Mouse (Mus musculus): ENCODE results near the gene Dppa2. TPM values are rescaled to one million over a fixed set of nuclear protein-coding genes. Genes with fewer than 3 reads are reported as not detected.

Dppa2 gene
- polyA plus RNA-seq, 1 experiment from 2014 or later = not detected

- ATAC-seq (ENCODE audit: low FRiP score) = 0 out of 2 replicates have a peak, but pooled peaks have one; percentile 17
These were observed 23.2 kb downstream of the Dppa2 start for GRCm38 (mm10) chr16:48326903-48327302.

GRCm38 (mm10) chr16:48328420-48328819 is 24.7 kb downstream of the Dppa2 start:
- DNase-seq (ENCODE audit: low spot score) (no peak), ATAC-seq (ENCODE audit: low FRiP score) (no peak)
- H3K36me3 ChIP-seq (replicated peaks; ENCODE audit: control insufficient read depth, insufficient read depth) = no peaks in the 10 kb centered on the region
- H3K9ac ChIP-seq = no peak overlapping the region
- WGBS = 97% methylated on average over 2 of the region's 2 CpGs
- no peak overlapping the region for H3K4me3 ChIP-seq (replicated peaks; ENCODE audit: low read length)
- H3K9me3 ChIP-seq (ENCODE audit: control insufficient read depth, low read length) = no peaks in the 10 kb centered on the region
- no peak overlapping the region for H3K4me2 ChIP-seq (replicated peaks)
- no peaks in the 10 kb centered on the region for H3K4me1 ChIP-seq (replicated peaks; ENCODE audit: control insufficient read depth, insufficient read depth, low read length)
- no peaks in the 10 kb centered on the region for H3K27me3 ChIP-seq (ENCODE audit: control insufficient read depth, insufficient read depth, low read length)
- H3K27ac ChIP-seq = no peak overlapping the region

More at GRCm38 (mm10) chr16:48326903-48327302, 23.2 kb downstream of the Dppa2 start:
- H3K27me3 ChIP-seq (ENCODE audit: control insufficient read depth, insufficient read depth, low read length) = no peaks in the 10 kb centered on the region
- H3K36me3 ChIP-seq (replicated peaks; ENCODE audit: control insufficient read depth, insufficient read depth) = no peaks in the 10 kb centered on the region
- no peak overlapping the region for H3K27ac ChIP-seq
- H3K4me1 ChIP-seq (replicated peaks; ENCODE audit: control insufficient read depth, insufficient read depth, low read length) = no peaks in the 10 kb centered on the region
- DNase-seq (ENCODE audit: low spot score) = no peak
- 54% methylated on average over 5 of the region's 5 CpGs for WGBS
- no peak overlapping the region for H3K9ac ChIP-seq
- no peaks in the 10 kb centered on the region for H3K9me3 ChIP-seq (ENCODE audit: control insufficient read depth, low read length)
- H3K4me2 ChIP-seq (replicated peaks) = no peak overlapping the region
- no peak overlapping the region for H3K4me3 ChIP-seq (replicated peaks; ENCODE audit: low read length)

- H3K36me3 ChIP-seq (replicated peaks; ENCODE audit: control insufficient read depth, insufficient read depth) = no peaks in the 10 kb centered on the region
- H3K4me1 ChIP-seq (replicated peaks; ENCODE audit: control insufficient read depth, insufficient read depth, low read length) = no peaks in the 10 kb centered on the region
- no peak for DNase-seq (ENCODE audit: low spot score)
- no peak for ATAC-seq (ENCODE audit: low FRiP score)
- no peak overlapping the region for H3K9ac ChIP-seq
- H3K9me3 ChIP-seq (ENCODE audit: control insufficient read depth, low read length) = no peaks in the 10 kb centered on the region
- no peaks in the 10 kb centered on the region for H3K27me3 ChIP-seq (ENCODE audit: control insufficient read depth, insufficient read depth, low read length)
- 84% methylated on average over 3 of the region's 3 CpGs for WGBS
- H3K4me2 ChIP-seq (replicated peaks) = no peak overlapping the region
- H3K27ac ChIP-seq = no peak overlapping the region
- H3K4me3 ChIP-seq (replicated peaks; ENCODE audit: low read length) = no peak overlapping the region
These were observed 28.1 kb downstream of the Dppa2 start for GRCm38 (mm10) chr16:48331822-48332221.

- Histone ChIP-seq H3K9me3 (ENCODE audit: control insufficient read depth, low read length) (no peaks in the 10 kb centered on the region), H3K4me3 (replicated peaks; ENCODE audit: low read length) (no peak overlapping the region), H3K9ac (no peak overlapping the region), H3K27me3 (ENCODE audit: control insufficient read depth, insufficient read depth, low read length) (no peaks in the 10 kb centered on the region), H3K4me2 (replicated peaks) (no peak overlapping the region), H3K27ac (no peak overlapping the region), H3K36me3 (replicated peaks; ENCODE audit: control insufficient read depth, insufficient read depth) (no peaks in the 10 kb centered on the region), H3K4me1 (replicated peaks; ENCODE audit: control insufficient read depth, insufficient read depth, low read length) (no peaks in the 10 kb centered on the region)
- 89% methylated on average over 4 of the region's 4 CpGs for WGBS
- DNase-seq (ENCODE audit: low spot score) = no peak
- ATAC-seq (ENCODE audit: low FRiP score) = no peak
These were observed 31.6 kb downstream of the Dppa2 start for GRCm38 (mm10) chr16:48335326-48335725.

- no peak overlapping the region for H3K4me2 ChIP-seq (replicated peaks)
- H3K4me3 ChIP-seq (replicated peaks; ENCODE audit: low read length) = no peak overlapping the region
- H3K4me1 ChIP-seq (replicated peaks; ENCODE audit: control insufficient read depth, insufficient read depth, low read length) = no peaks in the 10 kb centered on the region
- 92% methylated on average over 2 of the region's 2 CpGs for WGBS
- H3K9me3 ChIP-seq (ENCODE audit: control insufficient read depth, low read length) = peaks cover 6% of the 10 kb centered on the region; the same call in 1 of the 2 replicates
- no peak overlapping the region for H3K27ac ChIP-seq
- ATAC-seq (ENCODE audit: low FRiP score) = no peak
- no peaks in the 10 kb centered on the region for H3K27me3 ChIP-seq (ENCODE audit: control insufficient read depth, insufficient read depth, low read length)
- DNase-seq (ENCODE audit: low spot score) = no peak
- H3K36me3 ChIP-seq (replicated peaks; ENCODE audit: control insufficient read depth, insufficient read depth) = no peaks in the 10 kb centered on the region
- no peak overlapping the region for H3K9ac ChIP-seq
These were observed 40.5 kb downstream of the Dppa2 start for GRCm38 (mm10) chr16:48344193-48344592.

GRCm38 (mm10) chr16:48347246-48347645 is 43.5 kb downstream of the Dppa2 start:
- ATAC-seq (ENCODE audit: low FRiP score) = no peak
- no peak overlapping the region for H3K4me3 ChIP-seq (replicated peaks; ENCODE audit: low read length)
- no peaks in the 10 kb centered on the region for H3K36me3 ChIP-seq (replicated peaks; ENCODE audit: control insufficient read depth, insufficient read depth)
- no peak overlapping the region for H3K27ac ChIP-seq
- no peaks in the 10 kb centered on the region for H3K27me3 ChIP-seq (ENCODE audit: control insufficient read depth, insufficient read depth, low read length)
- no peaks in the 10 kb centered on the region for H3K4me1 ChIP-seq (replicated peaks; ENCODE audit: control insufficient read depth, insufficient read depth, low read length)
- H3K9me3 ChIP-seq (ENCODE audit: control insufficient read depth, low read length) = peaks cover 6% of the 10 kb centered on the region; the same call in 1 of the 2 replicates
- WGBS = 76% methylated on average over 1 of the region's 1 CpGs
- no peak overlapping the region for H3K4me2 ChIP-seq (replicated peaks)
- DNase-seq (ENCODE audit: low spot score) = peak; percentile 30
- no peak overlapping the region for H3K9ac ChIP-seq

GRCm38 (mm10) chr16:48355716-48356115 is 52.0 kb downstream of the Dppa2 start:
- no peak for ATAC-seq (ENCODE audit: low FRiP score)
- 85% methylated on average over 5 of the region's 5 CpGs for WGBS
- Histone ChIP-seq H3K36me3 (replicated peaks; ENCODE audit: control insufficient read depth, insufficient read depth) (no peaks in the 10 kb centered on the region), H3K4me2 (replicated peaks) (no peak overlapping the region), H3K9me3 (ENCODE audit: control insufficient read depth, low read length) (no peaks in the 10 kb centered on the region), H3K27ac (no peak overlapping the region), H3K27me3 (ENCODE audit: control insufficient read depth, insufficient read depth, low read length) (no peaks in the 10 kb centered on the region), H3K4me1 (replicated peaks; ENCODE audit: control insufficient read depth, insufficient read depth, low read length) (no peaks in the 10 kb centered on the region), H3K9ac (no peak overlapping the region), H3K4me3 (replicated peaks; ENCODE audit: low read length) (no peak overlapping the region)
- no peak for DNase-seq (ENCODE audit: low spot score)

- no peak overlapping the region for H3K4me2 ChIP-seq (replicated peaks)
- no peaks in the 10 kb centered on the region for H3K4me1 ChIP-seq (replicated peaks; ENCODE audit: control insufficient read depth, insufficient read depth, low read length)
- no peak for ATAC-seq (ENCODE audit: low FRiP score)
- no peaks in the 10 kb centered on the region for H3K27me3 ChIP-seq (ENCODE audit: control insufficient read depth, insufficient read depth, low read length)
- DNase-seq (ENCODE audit: low spot score) = no peak
- no peaks in the 10 kb centered on the region for H3K9me3 ChIP-seq (ENCODE audit: control insufficient read depth, low read length)
- 100% methylated on average over 1 of the region's 1 CpGs for WGBS
- H3K27ac ChIP-seq = no peak overlapping the region
- no peak overlapping the region for H3K9ac ChIP-seq
- H3K36me3 ChIP-seq (replicated peaks; ENCODE audit: control insufficient read depth, insufficient read depth) = no peaks in the 10 kb centered on the region
- no peak overlapping the region for H3K4me3 ChIP-seq (replicated peaks; ENCODE audit: low read length)
These were observed 52.7 kb downstream of the Dppa2 start for GRCm38 (mm10) chr16:48356417-48356816.

GRCm38 (mm10) chr16:48360887-48361286 is 57.2 kb downstream of the Dppa2 start:
- 90% methylated on average over 12 of the region's 12 CpGs for WGBS
- no peak for DNase-seq (ENCODE audit: low spot score)
- Histone ChIP-seq H3K36me3 (replicated peaks; ENCODE audit: control insufficient read depth, insufficient read depth) (no peaks in the 10 kb centered on the region), H3K27ac (no peak overlapping the region), H3K27me3 (ENCODE audit: control insufficient read depth, insufficient read depth, low read length) (no peaks in the 10 kb centered on the region), H3K4me2 (replicated peaks) (no peak overlapping the region), H3K4me1 (replicated peaks; ENCODE audit: control insufficient read depth, insufficient read depth, low read length) (no peaks in the 10 kb centered on the region), H3K4me3 (replicated peaks; ENCODE audit: low read length) (no peak overlapping the region), H3K9me3 (ENCODE audit: control insufficient read depth, low read length) (no peaks in the 10 kb centered on the region), H3K9ac (no peak overlapping the region)
- 0 out of 2 replicates have a peak, but pooled peaks have one; percentile 24 for ATAC-seq (ENCODE audit: low FRiP score)

- no peak overlapping the region for H3K9ac ChIP-seq
- H3K4me1 ChIP-seq (replicated peaks; ENCODE audit: control insufficient read depth, insufficient read depth, low read length) = no peaks in the 10 kb centered on the region
- H3K9me3 ChIP-seq (ENCODE audit: control insufficient read depth, low read length) = no peaks in the 10 kb centered on the region
- 92% methylated on average over 5 of the region's 5 CpGs for WGBS
- no peaks in the 10 kb centered on the region for H3K36me3 ChIP-seq (replicated peaks; ENCODE audit: control insufficient read depth, insufficient read depth)
- no peak overlapping the region for H3K4me2 ChIP-seq (replicated peaks)
- no peaks in the 10 kb centered on the region for H3K27me3 ChIP-seq (ENCODE audit: control insufficient read depth, insufficient read depth, low read length)
- DNase-seq (ENCODE audit: low spot score) (no peak), ATAC-seq (ENCODE audit: low FRiP score) (no peak)
- H3K4me3 ChIP-seq (replicated peaks; ENCODE audit: low read length) = no peak overlapping the region
- no peak overlapping the region for H3K27ac ChIP-seq
These were observed 63.1 kb downstream of the Dppa2 start for GRCm38 (mm10) chr16:48366801-48367200.
